Mouse (Mus musculus) urinary bladder, postnatal 14 days (tissue): ENCODE data around the gene Olfr13.
"Not testable (repeated sequence)": the region's sequence is repeated elsewhere in the genome, so short reads cannot be mapped to it uniquely, and the experiment has no call there.

ENCODE experiments used
- DNase-seq: peaks from one replicate; pipeline ENCODE4 v3.0.0; 2021; ENCODE audit warnings: low spot score

Olfr13 gene

DNA sequence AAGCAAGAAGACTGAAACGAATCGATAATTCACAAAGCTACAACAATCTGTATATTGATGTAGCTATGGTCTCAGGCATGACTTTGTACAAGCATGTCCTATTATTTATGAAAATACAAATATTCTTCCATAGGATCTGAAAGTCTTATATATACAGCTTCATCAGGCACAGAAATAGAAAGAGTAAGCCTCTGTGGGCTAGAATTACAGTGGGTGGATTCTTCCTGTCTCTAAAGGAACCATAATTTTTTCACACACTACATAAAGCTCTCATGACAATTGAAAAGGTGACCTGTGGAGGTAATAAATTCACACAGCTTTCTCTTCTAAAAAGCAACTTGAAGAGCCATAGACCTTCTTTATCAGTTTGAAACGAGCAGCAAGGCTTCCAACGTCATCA, at the start of gene Olfr13:
Olfr13 (plus strand) TSS at position 301 of the 400 bp plus-strand sequence.
- no peak for DNase-seq

DNA sequence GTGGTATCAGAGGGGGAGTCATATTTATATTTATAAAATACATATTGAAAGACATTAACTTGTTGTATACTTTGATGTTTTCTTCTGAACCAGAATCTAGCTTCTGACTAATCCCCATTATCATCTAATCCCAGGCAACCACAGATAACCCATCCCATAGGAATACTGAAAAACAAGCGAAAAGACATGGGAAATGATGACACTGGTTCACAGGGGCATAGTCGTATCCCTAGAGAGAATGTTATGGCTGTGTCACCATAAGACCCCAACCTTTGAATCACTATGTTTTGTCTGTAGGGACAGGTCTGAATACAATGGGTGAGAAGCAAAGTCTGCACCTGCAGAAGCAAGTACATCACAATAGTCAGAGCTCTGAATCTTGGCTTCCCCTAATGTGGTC, 25.7 kb upstream of the Olfr13 start, which contains the start of gene Olfr237-ps1:
Olfr237-ps1 (plus strand) TSS at position 301 of the 400 bp plus-strand sequence.
- DNase-seq, result not testable (repeated sequence)

DNA sequence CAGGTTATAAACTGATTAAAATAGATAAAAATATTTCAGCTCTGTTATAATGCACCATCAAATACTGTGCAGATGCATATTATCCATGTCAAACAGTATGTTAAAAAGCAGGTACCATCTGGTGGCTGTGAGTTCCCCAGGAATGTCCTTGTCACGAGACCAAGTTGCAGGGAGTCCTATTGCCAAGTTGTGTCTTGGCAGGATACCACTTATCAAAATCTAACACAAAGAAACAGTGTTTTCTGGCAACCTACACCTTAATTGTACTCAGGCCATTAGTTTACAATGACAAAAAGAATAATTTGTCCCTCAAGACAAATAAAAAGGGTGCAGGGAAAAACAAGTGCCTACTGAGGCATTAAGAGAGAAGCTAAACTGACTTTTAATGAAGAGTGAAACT, 12.4 kb upstream of the Olfr13 start:
- DNase-seq, result no peak

- DNase-seq, result no peak
Observed at GRCm38 (mm10) chr6:43162982-43163381, 9.0 kb upstream of the Olfr13 start, which contains the start of gene Olfr437. Olfr437 (plus strand) TSS chr6:43163282.

- DNase-seq, result no peak
Observed at GRCm38 (mm10) chr6:43167246-43167645, 4.7 kb upstream of the Olfr13 start.

GRCm38 (mm10) chr6:43178129-43178528, 6.2 kb downstream of the Olfr13 start:
- no peak for DNase-seq

DNA sequence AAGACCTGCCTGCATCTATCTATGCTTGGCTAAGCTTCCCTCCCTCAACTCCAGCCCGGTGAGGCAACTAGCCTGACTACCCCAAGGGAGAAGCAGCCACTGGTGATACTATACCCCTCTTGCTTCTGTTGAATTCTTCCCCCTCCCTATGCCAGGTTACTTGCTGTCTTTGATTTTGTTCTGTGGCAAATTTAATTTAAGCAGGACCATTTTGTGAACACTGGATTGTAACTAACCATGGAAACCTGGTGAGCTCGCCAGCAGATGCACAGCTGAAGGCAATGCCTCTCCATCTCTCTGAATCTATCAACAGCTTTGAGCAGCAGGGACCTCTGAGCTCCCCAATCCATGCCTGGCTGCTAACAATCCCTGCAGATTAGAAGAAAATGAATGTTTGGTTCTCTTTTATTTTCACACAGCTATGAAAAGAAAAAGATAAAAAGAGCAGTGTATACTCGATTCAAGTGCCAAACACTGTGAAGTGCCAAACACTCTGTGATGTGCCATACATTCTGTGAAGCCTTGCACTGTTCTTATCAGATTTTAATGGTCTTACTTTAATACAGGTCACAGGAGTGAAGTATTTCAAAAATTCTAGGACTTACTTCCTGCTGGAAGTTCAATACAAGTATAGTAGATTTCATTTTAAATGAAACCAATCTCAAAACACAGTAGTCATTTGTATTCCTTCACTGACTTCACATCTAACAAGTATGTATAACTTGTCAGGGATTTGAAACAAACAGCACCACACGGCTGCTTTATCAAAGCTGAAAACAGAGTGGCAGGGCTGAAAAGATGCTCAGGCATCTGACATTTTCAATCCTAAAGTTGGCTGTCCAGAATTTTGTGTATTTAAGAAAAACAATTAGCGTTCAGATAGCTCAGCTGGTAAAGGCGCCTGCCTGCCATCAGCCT, 6.9 kb downstream of the Olfr13 start:
- no peak for DNase-seq

DNA sequence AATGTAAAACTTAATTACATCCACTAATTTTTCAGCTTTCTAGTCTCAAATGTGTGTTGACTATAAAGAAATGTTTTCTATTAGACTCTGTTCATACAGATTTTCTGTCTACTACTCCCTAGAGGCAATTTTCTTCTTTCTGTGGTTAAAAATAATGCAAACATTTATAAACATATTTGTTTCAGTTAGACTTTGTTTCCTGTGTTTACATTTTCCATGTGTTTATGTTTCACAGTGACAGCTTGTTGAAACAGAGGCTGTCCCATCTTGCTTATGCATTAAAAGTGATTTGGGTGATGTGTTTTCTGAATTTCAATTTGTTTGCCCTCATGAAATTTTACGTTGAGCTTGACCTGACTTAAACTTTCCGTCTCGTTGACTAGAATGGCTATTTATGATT, 19.0 kb downstream of the Olfr13 start:
- DNase-seq, result no peak

DNA sequence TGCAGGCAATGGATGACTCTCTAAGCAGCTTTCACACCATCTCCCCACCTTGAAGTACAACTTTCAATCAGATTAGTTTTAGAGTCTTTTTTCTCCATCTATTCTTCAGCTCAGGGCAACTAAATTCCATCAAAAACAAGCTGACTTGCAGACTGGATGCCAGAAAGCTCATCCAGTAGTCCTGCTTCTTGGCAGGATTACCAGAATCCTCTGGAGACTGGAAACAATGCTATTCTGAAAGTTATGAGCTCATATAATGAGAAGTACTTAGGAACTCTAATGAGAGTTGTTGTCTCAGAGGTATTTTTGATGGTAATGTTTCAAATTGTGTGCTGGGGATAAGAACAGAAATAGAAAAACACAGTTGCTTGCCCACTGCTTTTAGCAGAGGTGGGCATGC, 24.8 kb downstream of the Olfr13 start, which contains the start of gene Olfr435:
Olfr435 (plus strand) TSS at position 366 of the 400 bp plus-strand sequence.
- no peak for DNase-seq

DNA sequence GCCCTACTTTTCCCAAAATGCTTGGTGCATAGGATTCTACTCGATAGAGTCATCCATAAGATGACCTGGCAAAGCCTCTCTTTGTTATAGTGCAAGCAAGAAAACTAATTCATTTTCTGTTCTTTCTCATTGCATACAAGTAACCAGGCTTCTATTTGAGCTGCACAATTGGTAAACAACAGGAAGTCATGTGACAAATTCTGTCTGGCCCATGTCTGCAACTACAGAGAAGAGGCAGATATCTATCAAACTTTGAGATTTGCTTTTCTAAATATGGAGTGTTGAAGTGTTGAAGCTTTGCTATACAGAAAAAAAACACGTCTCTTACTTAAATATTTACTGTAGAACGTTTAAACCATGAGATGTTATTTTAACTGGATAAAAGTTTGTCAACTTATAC, 26.2 kb downstream of the Olfr13 start:
- no peak for DNase-seq

GRCm38 (mm10) chr6:43202786-43203185, 30.8 kb downstream of the Olfr13 start:
- DNase-seq, result no peak

DNA sequence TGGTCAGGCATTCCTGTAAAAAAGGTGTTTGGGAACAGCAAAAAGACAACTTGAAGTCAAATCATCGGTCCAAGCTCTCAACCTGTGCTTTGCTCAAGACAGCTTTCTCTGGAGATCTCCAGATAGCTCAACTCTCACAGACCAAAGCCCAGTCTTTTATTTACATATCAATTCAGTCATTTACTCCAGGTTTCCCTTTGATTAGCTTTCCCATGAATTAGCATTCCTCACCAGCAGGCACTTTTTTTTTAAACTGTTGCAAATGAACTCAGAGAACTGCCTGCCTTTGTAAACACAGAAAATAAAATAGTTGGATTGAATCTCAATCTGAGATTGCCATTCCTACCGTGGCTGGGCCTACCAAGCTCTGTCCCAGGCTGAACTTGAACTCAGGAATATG, 33.4 kb downstream of the Olfr13 start:
- DNase-seq, result no peak

- DNase-seq, result not testable (repeated sequence)
Observed at GRCm38 (mm10) chr6:43212873-43213272, 40.9 kb downstream of the Olfr13 start, which contains the start of gene Olfr434. Olfr434 (plus strand) TSS chr6:43213021.
